Mouse (Mus musculus): ENCODE data around the gene Atp10b. TPM values are rescaled to one million over a fixed set of nuclear protein-coding genes. Genes with fewer than 3 reads are reported as not detected.

Gene Atp10b
- polyA plus RNA-seq, 1 experiment from 2014 or later = 4.7 TPM

- Histone ChIP-seq H3K9ac (ENCODE audit: low read length) (no peak overlapping the region), H3K27me3 (ENCODE audit: control insufficient read depth, insufficient read depth, low read length) (no peaks in the 10 kb centered on the region), H3K27ac (ENCODE audit: low read length) (no peak overlapping the region), H3K36me3 (ENCODE audit: control insufficient read depth, insufficient read depth, low read length) (no peaks in the 10 kb centered on the region), H3K4me3 (replicated peaks; ENCODE audit: low read length) (no peak overlapping the region), H3K4me2 (ENCODE audit: low read depth, low read length) (no peak overlapping the region), H3K9me3 (replicated peaks; ENCODE audit: control insufficient read depth, low read length) (no peaks in the 10 kb centered on the region), H3K4me1 (ENCODE audit: control insufficient read depth, insufficient read depth, low read length) (no peaks in the 10 kb centered on the region)
- WGBS = 73% methylated on average over 1 of the region's 1 CpGs
- no peak for ATAC-seq (ENCODE audit: insufficient read depth, low FRiP score)
These were observed 1.3 kb upstream of the Atp10b start for GRCm38 (mm10) chr11:43148341-43148740.

GRCm38 (mm10) chr11:43155004-43155403 is 5.3 kb downstream of the Atp10b start:
- Histone ChIP-seq H3K4me3 (replicated peaks; ENCODE audit: low read length) (no peak overlapping the region), H3K9me3 (replicated peaks; ENCODE audit: control insufficient read depth, low read length) (no peaks in the 10 kb centered on the region), H3K9ac (ENCODE audit: low read length) (no peak overlapping the region), H3K36me3 (ENCODE audit: control insufficient read depth, insufficient read depth, low read length) (no peaks in the 10 kb centered on the region), H3K4me1 (ENCODE audit: control insufficient read depth, insufficient read depth, low read length) (no peaks in the 10 kb centered on the region), H3K27me3 (ENCODE audit: control insufficient read depth, insufficient read depth, low read length) (no peaks in the 10 kb centered on the region), H3K27ac (ENCODE audit: low read length) (no peak overlapping the region), H3K4me2 (ENCODE audit: low read depth, low read length) (no peak overlapping the region)
- no peak for ATAC-seq (ENCODE audit: insufficient read depth, low FRiP score)
- 94% methylated on average over 1 of the region's 1 CpGs for WGBS

DNA sequence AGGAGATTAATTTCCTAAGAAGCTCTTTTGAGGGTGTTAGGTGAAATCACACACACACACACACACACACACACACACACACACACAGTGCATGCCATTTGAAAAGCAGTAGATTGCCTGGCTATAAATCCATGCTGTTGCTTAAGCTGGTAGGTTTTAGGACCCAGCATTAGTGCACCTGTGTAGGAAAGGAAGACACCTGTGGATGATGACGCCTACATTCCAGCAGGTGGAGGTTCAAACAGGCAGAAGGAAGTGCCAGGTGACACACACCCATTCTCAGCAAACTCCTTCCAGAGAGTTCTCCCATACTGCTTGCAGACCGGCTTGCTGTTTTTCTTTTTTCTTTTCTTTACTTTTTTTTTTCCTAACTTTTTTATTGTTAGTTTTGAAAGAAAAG is 5.7 kb downstream of the Atp10b start:
- H3K27ac ChIP-seq (ENCODE audit: low read length) = no peak overlapping the region
- H3K36me3 ChIP-seq (ENCODE audit: control insufficient read depth, insufficient read depth, low read length) = no peaks in the 10 kb centered on the region
- no peaks in the 10 kb centered on the region for H3K9me3 ChIP-seq (replicated peaks; ENCODE audit: control insufficient read depth, low read length)
- ATAC-seq (ENCODE audit: insufficient read depth, low FRiP score) = no peak
- WGBS = 65% methylated on average over 2 of the region's 2 CpGs
- no peak overlapping the region for H3K4me2 ChIP-seq (ENCODE audit: low read depth, low read length)
- no peak overlapping the region for H3K4me3 ChIP-seq (replicated peaks; ENCODE audit: low read length)
- H3K9ac ChIP-seq (ENCODE audit: low read length) = no peak overlapping the region
- H3K4me1 ChIP-seq (ENCODE audit: control insufficient read depth, insufficient read depth, low read length) = no peaks in the 10 kb centered on the region
- no peaks in the 10 kb centered on the region for H3K27me3 ChIP-seq (ENCODE audit: control insufficient read depth, insufficient read depth, low read length)

DNA sequence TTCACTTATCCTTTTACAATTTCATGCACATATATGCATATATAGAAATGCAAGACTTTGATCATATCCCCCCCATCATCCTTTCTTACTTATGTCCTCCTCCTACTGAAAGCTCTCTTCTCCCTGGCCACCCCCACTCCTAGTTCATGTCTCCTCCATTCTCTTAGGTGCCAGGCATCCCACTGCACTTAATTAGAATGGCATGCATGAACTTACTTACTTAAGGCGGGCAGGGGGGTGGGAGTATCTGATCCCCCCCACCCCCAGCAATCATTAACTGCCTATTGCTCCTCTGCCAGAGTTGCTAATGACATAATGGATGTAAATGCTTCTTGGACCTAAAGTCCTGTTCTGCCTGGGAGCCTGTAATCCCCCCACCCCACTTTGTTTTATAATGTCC is 9.1 kb downstream of the Atp10b start:
- no peak overlapping the region for H3K9ac ChIP-seq (ENCODE audit: low read length)
- H3K4me1 ChIP-seq (ENCODE audit: control insufficient read depth, insufficient read depth, low read length) = no peaks in the 10 kb centered on the region
- no peaks in the 10 kb centered on the region for H3K9me3 ChIP-seq (replicated peaks; ENCODE audit: control insufficient read depth, low read length)
- no peaks in the 10 kb centered on the region for H3K27me3 ChIP-seq (ENCODE audit: control insufficient read depth, insufficient read depth, low read length)
- no peak for ATAC-seq (ENCODE audit: insufficient read depth, low FRiP score)
- no peak overlapping the region for H3K4me2 ChIP-seq (ENCODE audit: low read depth, low read length)
- no peak overlapping the region for H3K4me3 ChIP-seq (replicated peaks; ENCODE audit: low read length)
- WGBS = 67% methylated on average over 1 of the region's 1 CpGs
- H3K36me3 ChIP-seq (ENCODE audit: control insufficient read depth, insufficient read depth, low read length) = no peaks in the 10 kb centered on the region
- no peak overlapping the region for H3K27ac ChIP-seq (ENCODE audit: low read length)

GRCm38 (mm10) chr11:43160188-43160942 is 10.7 kb downstream of the Atp10b start:
- H3K27ac ChIP-seq (ENCODE audit: low read length) = no peak overlapping the region
- no peak for ATAC-seq (ENCODE audit: insufficient read depth, low FRiP score)
- no peak overlapping the region for H3K4me3 ChIP-seq (replicated peaks; ENCODE audit: low read length)
- no peak overlapping the region for H3K9ac ChIP-seq (ENCODE audit: low read length)
- no peaks in the 10 kb centered on the region for H3K27me3 ChIP-seq (ENCODE audit: control insufficient read depth, insufficient read depth, low read length)
- WGBS = 51% methylated on average over 9 of the region's 9 CpGs
- no peak overlapping the region for H3K4me2 ChIP-seq (ENCODE audit: low read depth, low read length)
- no peaks in the 10 kb centered on the region for H3K9me3 ChIP-seq (replicated peaks; ENCODE audit: control insufficient read depth, low read length)
- no peaks in the 10 kb centered on the region for H3K4me1 ChIP-seq (ENCODE audit: control insufficient read depth, insufficient read depth, low read length)
- no peaks in the 10 kb centered on the region for H3K36me3 ChIP-seq (ENCODE audit: control insufficient read depth, insufficient read depth, low read length)

DNA sequence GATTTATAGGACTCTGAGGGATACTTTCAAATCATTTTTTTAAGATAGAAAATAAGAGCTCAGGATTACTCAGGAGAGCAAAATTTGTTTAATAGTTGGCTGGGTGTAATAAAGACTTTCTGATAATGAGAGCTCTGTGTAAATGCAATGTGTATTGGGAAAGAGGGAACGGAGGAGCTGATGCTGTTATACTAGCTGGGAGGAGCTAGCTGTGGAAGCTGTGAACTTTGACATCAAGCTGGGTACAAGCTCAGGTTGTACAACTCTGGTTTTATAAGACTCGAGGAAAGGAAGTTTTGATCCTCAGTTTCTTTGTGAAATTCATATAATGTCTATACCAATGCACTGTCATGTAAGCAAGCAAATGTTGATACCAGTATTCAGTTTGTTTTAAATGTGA is 20.9 kb downstream of the Atp10b start:
- no peak overlapping the region for H3K27ac ChIP-seq (ENCODE audit: low read length)
- H3K4me1 ChIP-seq (ENCODE audit: control insufficient read depth, insufficient read depth, low read length) = no peaks in the 10 kb centered on the region
- no peak for ATAC-seq (ENCODE audit: insufficient read depth, low FRiP score)
- no peaks in the 10 kb centered on the region for H3K9me3 ChIP-seq (replicated peaks; ENCODE audit: control insufficient read depth, low read length)
- no peaks in the 10 kb centered on the region for H3K27me3 ChIP-seq (ENCODE audit: control insufficient read depth, insufficient read depth, low read length)
- 75% methylated on average over 2 of the region's 2 CpGs for WGBS
- H3K4me3 ChIP-seq (replicated peaks; ENCODE audit: low read length) = no peak overlapping the region
- no peak overlapping the region for H3K9ac ChIP-seq (ENCODE audit: low read length)
- no peaks in the 10 kb centered on the region for H3K36me3 ChIP-seq (ENCODE audit: control insufficient read depth, insufficient read depth, low read length)
- no peak overlapping the region for H3K4me2 ChIP-seq (ENCODE audit: low read depth, low read length)

- Histone ChIP-seq H3K4me1 (ENCODE audit: control insufficient read depth, insufficient read depth, low read length) (no peaks in the 10 kb centered on the region), H3K4me2 (ENCODE audit: low read depth, low read length) (no peak overlapping the region), H3K36me3 (ENCODE audit: control insufficient read depth, insufficient read depth, low read length) (no peaks in the 10 kb centered on the region), H3K9ac (ENCODE audit: low read length) (no peak overlapping the region), H3K27ac (ENCODE audit: low read length) (no peak overlapping the region), H3K27me3 (ENCODE audit: control insufficient read depth, insufficient read depth, low read length) (no peaks in the 10 kb centered on the region), H3K4me3 (replicated peaks; ENCODE audit: low read length) (no peak overlapping the region), H3K9me3 (replicated peaks; ENCODE audit: control insufficient read depth, low read length) (no peaks in the 10 kb centered on the region)
- ATAC-seq (ENCODE audit: insufficient read depth, low FRiP score) = peak; percentile 82
- 68% methylated on average over 6 of the region's 6 CpGs for WGBS
These were observed 24.9 kb downstream of the Atp10b start for GRCm38 (mm10) chr11:43174359-43175116.

- Histone ChIP-seq H3K27ac (ENCODE audit: low read length) (no peak overlapping the region), H3K27me3 (ENCODE audit: control insufficient read depth, insufficient read depth, low read length) (no peaks in the 10 kb centered on the region), H3K9me3 (replicated peaks; ENCODE audit: control insufficient read depth, low read length) (no peaks in the 10 kb centered on the region), H3K9ac (ENCODE audit: low read length) (no peak overlapping the region), H3K4me1 (ENCODE audit: control insufficient read depth, insufficient read depth, low read length) (no peaks in the 10 kb centered on the region), H3K36me3 (ENCODE audit: control insufficient read depth, insufficient read depth, low read length) (no peaks in the 10 kb centered on the region), H3K4me2 (ENCODE audit: low read depth, low read length) (no peak overlapping the region), H3K4me3 (replicated peaks; ENCODE audit: low read length) (no peak overlapping the region)
- WGBS = 42% methylated on average over 2 of the region's 2 CpGs
- no peak for ATAC-seq (ENCODE audit: insufficient read depth, low FRiP score)
These were observed 32.7 kb downstream of the Atp10b start for GRCm38 (mm10) chr11:43182401-43182800.

DNA sequence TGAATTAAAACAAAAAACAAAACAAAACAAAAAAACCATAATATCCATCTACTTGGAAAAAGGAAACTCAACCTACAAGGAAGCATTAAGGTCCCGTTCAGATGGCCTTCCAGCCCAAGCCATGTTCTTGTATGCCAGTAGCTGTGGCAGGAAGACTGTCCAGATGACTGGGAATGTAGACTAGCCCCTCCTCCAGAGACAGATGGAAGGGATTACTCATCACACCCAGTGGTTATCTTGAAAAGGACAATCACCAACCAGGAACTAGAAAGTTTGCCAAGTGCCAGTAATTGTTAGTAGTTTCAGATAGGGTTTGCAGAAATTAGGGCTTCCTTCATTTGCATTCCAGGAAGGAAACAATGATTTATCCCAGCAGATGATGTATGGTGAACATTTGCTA is 33.1 kb downstream of the Atp10b start:
- no peak overlapping the region for H3K4me3 ChIP-seq (replicated peaks; ENCODE audit: low read length)
- no peaks in the 10 kb centered on the region for H3K36me3 ChIP-seq (ENCODE audit: control insufficient read depth, insufficient read depth, low read length)
- WGBS = 54% methylated on average over 1 of the region's 1 CpGs
- H3K4me1 ChIP-seq (ENCODE audit: control insufficient read depth, insufficient read depth, low read length) = no peaks in the 10 kb centered on the region
- H3K9ac ChIP-seq (ENCODE audit: low read length) = no peak overlapping the region
- H3K27me3 ChIP-seq (ENCODE audit: control insufficient read depth, insufficient read depth, low read length) = no peaks in the 10 kb centered on the region
- no peak for ATAC-seq (ENCODE audit: insufficient read depth, low FRiP score)
- no peaks in the 10 kb centered on the region for H3K9me3 ChIP-seq (replicated peaks; ENCODE audit: control insufficient read depth, low read length)
- no peak overlapping the region for H3K4me2 ChIP-seq (ENCODE audit: low read depth, low read length)
- H3K27ac ChIP-seq (ENCODE audit: low read length) = no peak overlapping the region

Data from stomach, embryonic 16.5 days (tissue).